Mouse (Mus musculus) myocyte (in vitro differentiated cells): ENCODE measurements around the gene Il18rap.

Source experiments
- E2F4 ChIP-seq: IDR thresholded peaks from one replicate; pipeline ENCODE4 v1.6.1; 2011; ENCODE audit warnings: mild to moderate bottlenecking, control low read depth, moderate library complexity; ENCODE audit not compliant: insufficient read depth
- MAX ChIP-seq: IDR thresholded peaks from one replicate; pipeline ENCODE4 v1.6.1; 2011; ENCODE audit warnings: low read depth, mild to moderate bottlenecking, control low read depth
- POLR2A ChIP-seq: IDR thresholded peaks from one replicate; pipeline ENCODE4 v1.6.1; 2011; ENCODE audit warnings: low read depth, mild to moderate bottlenecking, control low read depth, moderate library complexity; ENCODE audit not compliant: insufficient read length
- POLR2AphosphoS2 ChIP-seq: IDR thresholded peaks from one replicate; pipeline ENCODE4 v1.6.1; 2011; ENCODE audit warnings: low read depth, control low read depth; ENCODE audit not compliant: insufficient read length
- REST ChIP-seq: IDR thresholded peaks from one replicate; pipeline ENCODE4 v1.6.1; 2011; ENCODE audit warnings: mild to moderate bottlenecking, control low read depth, moderate library complexity; ENCODE audit not compliant: insufficient read depth, insufficient read length
- TCF12 ChIP-seq: IDR thresholded peaks from one replicate; pipeline ENCODE4 v1.6.1; 2011; ENCODE audit warnings: mild to moderate bottlenecking, control low read depth; ENCODE audit not compliant: poor library complexity, insufficient read depth, severe bottlenecking
- USF1 ChIP-seq: IDR thresholded peaks from one replicate; pipeline ENCODE4 v1.6.1; 2011; ENCODE audit warnings: low read depth, mild to moderate bottlenecking, control low read depth, moderate library complexity

DNA sequence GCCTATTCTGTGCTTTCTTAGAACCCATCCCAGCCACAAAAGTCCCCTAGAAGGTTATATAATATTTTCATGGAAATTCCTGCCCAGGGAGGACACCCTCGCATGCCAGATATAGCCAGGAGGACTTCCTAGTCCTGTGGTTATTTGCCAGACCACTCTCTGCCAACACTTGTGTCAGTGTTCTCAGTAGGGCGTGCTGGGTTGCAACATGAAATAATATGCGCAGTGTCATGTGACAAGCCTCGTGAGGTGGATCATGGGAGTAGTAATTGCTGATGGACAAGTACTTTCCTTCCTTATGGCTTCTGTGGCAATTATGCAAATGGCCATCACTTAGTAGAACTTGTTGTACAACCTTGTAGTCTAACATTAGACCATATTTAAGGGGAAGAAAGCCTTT lies 75.8 kb downstream of the Il18rap start:
- TF ChIP-seq POLR2A (no peak), MAX (no peak), TCF12 (no peak), USF1 (no peak), REST (no peak), POLR2AphosphoS2 (no peak), E2F4 (no peak)
